Mouse (Mus musculus) liver, embryonic 14.5 days (tissue): ENCODE measurements around the gene Tmem117. TPM values are rescaled to one million over a fixed set of nuclear protein-coding genes. Genes with fewer than 3 reads are reported as not detected.

Experiments
- ATAC-seq: fragments of 200-750 bp; cut with Nextera tagmentation; 2 replicates; pipeline ENCODE4 v1.8.0; 2017; ENCODE audit warnings: moderate number of reproducible peaks, mild to moderate bottlenecking, moderate library complexity; ENCODE audit not compliant: insufficient read depth
- DNase-seq, 3 experiments: peaks; one replicate each; pipeline ENCODE4 v3.0.0-alpha.2; 2012 to 2013; ENCODE audit warnings: low read depth in 3 of 3, low spot score in 3 of 3
- H3K27ac ChIP-seq: fragments of 300-500 bp; sonication (generic); 2 replicates; pipeline ENCODE4 v1.5.1; 2014; ENCODE audit warnings: moderate library complexity, mild to moderate bottlenecking, control low read depth, inconsistent platforms
- H3K27me3 ChIP-seq: fragments of 300-500 bp; sonication (generic); 2 replicates; pipeline ENCODE4 v1.6.1; 2014; ENCODE audit warnings: mild to moderate bottlenecking, low read length, moderate library complexity; ENCODE audit not compliant: control insufficient read depth, insufficient read depth
- H3K36me3 ChIP-seq: fragments of 300-500 bp; sonication (generic); replicated peaks from 2 replicates; pipeline ENCODE4 v1.6.1; 2014; ENCODE audit warnings: low read depth; ENCODE audit not compliant: control insufficient read depth, insufficient read depth
- H3K4me1 ChIP-seq, 2 experiments: fragments of 200-500 bp in 1 of 2; fragments of 300-500 bp in 1 of 2; sonication (generic) in 1 of 2; replicated peaks; 2 replicates each; pipeline ENCODE4 v1.6.1; 2012 to 2014; ENCODE audit warnings: antibody characterized with exemption in 1 of 2, inconsistent platforms in 1 of 2, low read length in 1 of 2; ENCODE audit not compliant: control insufficient read depth in 2 of 2, insufficient read depth in 2 of 2
- H3K4me2 ChIP-seq: fragments of 300-500 bp; sonication (generic); 2 replicates; pipeline ENCODE4 v1.6.1; 2014; ENCODE audit warnings: low read depth, mild to moderate bottlenecking, control low read depth, moderate library complexity
- H3K4me3 ChIP-seq, 2 experiments: fragments of 200-500 bp in 1 of 2; fragments of 300-500 bp in 1 of 2; sonication (generic) in 1 of 2; 2 replicates each; pipeline ENCODE4 v1.5.1; 2012 to 2014; ENCODE audit warnings: low read depth in 2 of 2, low read length in 2 of 2, mild to moderate bottlenecking in 2 of 2, control low read depth in 1 of 2, inconsistent platforms in 1 of 2, moderate library complexity in 1 of 2; ENCODE audit not compliant: insufficient read depth in 1 of 2
- H3K9ac ChIP-seq: fragments of 300-500 bp; sonication (generic); replicated peaks from 2 replicates; pipeline ENCODE4 v1.6.1; 2014; ENCODE audit warnings: mild to moderate bottlenecking, control low read depth, moderate library complexity
- H3K9me3 ChIP-seq: fragments of 300-500 bp; sonication (generic); 2 replicates; pipeline ENCODE4 v1.6.1; 2016; ENCODE audit warnings: low read length, mixed read lengths; ENCODE audit not compliant: control insufficient read depth
- CTCF ChIP-seq: IDR thresholded peaks from 2 replicates; pipeline ENCODE4 v1.5.1; 2016; ENCODE audit warnings: antibody characterized with exemption, low read depth, control low read depth
- EP300 ChIP-seq: IDR thresholded peaks from 2 replicates; pipeline ENCODE4 v1.6.1; 2016; ENCODE audit warnings: antibody characterized with exemption, low read depth
- WGBS: fragments of 180-500 bp; shearing (Covaris S2); extraction: QIAGEN DNeasy Blood & Tissue Kit; methylation state at CpG from one replicate; pipeline ENCODE4 v1.1.7; 2014; ENCODE audit not compliant: insufficient replicate concordance; 5-methylcytosine and 5-hydroxymethylcytosine counted together
- polyA plus RNA-seq, 2 experiments: library from polyadenylated mRNA; depleted of rRNA in 1 of 2; stranded (reverse) in 1 of 2; unstranded in 1 of 2; fragments of >200 nt; fragmentation: Nextera tagmentation in 1 of 2; extraction: Ambion mirVana in 1 of 2; gene quantifications; 2 replicates each; pipeline versions ENCODE4 v1.2.1 to v1.2.3; 2012 to 2014

The Tmem117 gene
- polyA plus RNA-seq, 2 experiments = not detected

GRCm38 (mm10) chr15:94771691-94772090 lies 142.7 kb downstream of the Tmem117 start:
- 77% methylated on average over 19 of the region's 19 CpGs for WGBS
- TF ChIP-seq CTCF = no peak
- no peak for TF ChIP-seq EP300

GRCm38 (mm10) chr15:94776119-94777069 lies 147.4 kb downstream of the Tmem117 start:
- no peaks in the 10 kb centered on the region for H3K36me3 ChIP-seq
- no peak overlapping the region for H3K4me2 ChIP-seq
- H3K27me3 ChIP-seq = no peaks in the 10 kb centered on the region
- WGBS = 68% methylated on average over 17 of the region's 17 CpGs
- H3K27ac ChIP-seq = no peak overlapping the region
- H3K9ac ChIP-seq = no peak overlapping the region
- no peaks in the 10 kb centered on the region for H3K9me3 ChIP-seq
- TF ChIP-seq EP300 (no peak), CTCF (no peak)
- no peaks in the 10 kb centered on the region for H3K4me1 ChIP-seq
- ATAC-seq (no peak), DNase-seq (no peak)
- no peak overlapping the region for H3K4me3 ChIP-seq

More at GRCm38 (mm10) chr15:94771691-94772090, 142.7 kb downstream of the Tmem117 start:
- Histone ChIP-seq H3K4me2 (no peak overlapping the region), H3K27ac (no peak overlapping the region), H3K36me3 (no peaks in the 10 kb centered on the region), H3K4me1 (no peaks in the 10 kb centered on the region), H3K9ac (no peak overlapping the region), H3K9me3 (no peaks in the 10 kb centered on the region), H3K27me3 (no peaks in the 10 kb centered on the region), H3K4me3 (no peak overlapping the region)
- DNase-seq (no peak), ATAC-seq (no peak)

GRCm38 (mm10) chr15:94781556-94781955 lies 152.5 kb downstream of the Tmem117 start:
- H3K27ac ChIP-seq = no peak overlapping the region
- H3K36me3 ChIP-seq = no peaks in the 10 kb centered on the region
- ATAC-seq = no peak
- no peak overlapping the region for H3K9ac ChIP-seq
- H3K4me1 ChIP-seq = no peaks in the 10 kb centered on the region
- TF ChIP-seq CTCF = no peak
- no peak for TF ChIP-seq EP300
- H3K9me3 ChIP-seq = no peaks in the 10 kb centered on the region
- H3K27me3 ChIP-seq = no peaks in the 10 kb centered on the region
- no peak overlapping the region for H3K4me2 ChIP-seq
- no peak overlapping the region for H3K4me3 ChIP-seq
- DNase-seq = no peak
- 53% methylated on average over 1 of the region's 1 CpGs for WGBS

GRCm38 (mm10) chr15:94793455-94793854 lies 164.4 kb downstream of the Tmem117 start:
- no peak overlapping the region for H3K9ac ChIP-seq
- 52% methylated on average over 8 of the region's 8 CpGs for WGBS
- no peak overlapping the region for H3K27ac ChIP-seq
- DNase-seq (no peak), ATAC-seq (no peak)
- no peaks in the 10 kb centered on the region for H3K4me1 ChIP-seq
- no peak overlapping the region for H3K4me2 ChIP-seq
- no peaks in the 10 kb centered on the region for H3K27me3 ChIP-seq
- no peaks in the 10 kb centered on the region for H3K36me3 ChIP-seq
- TF ChIP-seq EP300 = no peak
- no peak for TF ChIP-seq CTCF
- no peaks in the 10 kb centered on the region for H3K9me3 ChIP-seq
- H3K4me3 ChIP-seq = no peak overlapping the region

- 64% methylated on average over 4 of the region's 4 CpGs for WGBS
- Histone ChIP-seq H3K4me1 (no peaks in the 10 kb centered on the region), H3K27ac (no peak overlapping the region), H3K4me3 (no peak overlapping the region), H3K9ac (no peak overlapping the region), H3K4me2 (no peak overlapping the region), H3K27me3 (no peaks in the 10 kb centered on the region), H3K9me3 (no peaks in the 10 kb centered on the region), H3K36me3 (no peaks in the 10 kb centered on the region)
- DNase-seq (no peak), ATAC-seq (no peak)
- TF ChIP-seq CTCF (no peak), EP300 (no peak)
These were observed 166.5 kb downstream of the Tmem117 start for GRCm38 (mm10) chr15:94795484-94795883.
